In the genomic region with DNA sequence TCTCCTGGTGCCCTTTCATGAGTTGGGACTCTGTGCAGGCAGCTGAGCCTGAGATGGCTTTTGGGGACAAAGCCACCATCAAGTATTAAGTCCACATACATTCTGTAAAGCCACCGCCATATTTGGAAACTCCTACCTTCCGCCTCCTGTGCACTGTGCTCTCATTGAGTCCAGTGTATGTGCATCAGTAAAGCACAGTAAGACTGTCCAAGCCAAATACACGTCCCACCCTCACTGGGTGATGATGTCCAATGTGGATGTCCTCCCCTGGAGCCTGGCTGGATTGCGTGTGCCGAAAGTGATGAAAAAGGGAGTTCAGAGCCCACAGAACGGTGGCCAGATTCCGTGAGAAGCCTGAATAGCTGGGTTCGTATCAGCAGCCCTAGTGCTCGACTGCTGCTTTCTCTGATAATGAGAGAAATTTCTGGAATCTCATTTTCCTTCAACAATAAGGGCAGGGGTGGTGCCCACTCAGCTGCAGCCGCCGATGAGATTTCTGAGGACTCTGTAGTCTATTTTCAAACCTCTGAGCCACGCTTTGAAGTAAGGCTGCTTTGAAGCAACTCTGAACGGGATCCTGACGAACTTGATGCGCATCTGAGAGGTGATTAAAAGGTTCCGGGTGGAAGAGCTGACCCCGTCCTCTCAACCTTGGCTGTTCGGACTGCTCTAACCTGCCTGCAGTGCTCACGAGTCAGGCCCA, we compare ENCODE assay signal across 17 mouse cellular contexts.
DNase-seq lines count a peak whose midpoint lies in the region; ATAC-seq and TF ChIP-seq lines count a peak whose summit lies in the region.
"Had no signal": no experiment of that assay in that cellular context is flagged by ENCODE, and none has a peak within 500 bp of the region (broad histone marks: within the 10 kb centered on the region; RNA-seq: fewer than 3 reads in every experiment).

No protein-coding gene starts in this region.

- intact Hi-C loops in heart, postnatal 36 days (cut with DNase I) = no loop called here

- H3K27ac ChIP-seq in heart, embryonic 16.5 days (ENCODE audit: low read length) = no peak overlapping the region
- peak overlapping the region; percentile 65 for H3K27ac ChIP-seq in lung, embryonic 16.5 days (ENCODE audit: low read length)
- H3K27ac ChIP-seq in forebrain, embryonic 10.5 days = peak overlapping the region; percentile 71
- no peak overlapping the region for H3K27ac ChIP-seq in forebrain, postnatal 0 days (ENCODE audit: low read depth, low read length)
- no peak overlapping the region for H3K27ac ChIP-seq in hindbrain, embryonic 14.5 days
- H3K27ac ChIP-seq: hindbrain, embryonic 12.5 days; liver, embryonic 13.5 days; stomach, embryonic 15.5 days had no signal

- no peak for DNase-seq in heart, postnatal 36 days
- DNase-seq in lung, postnatal 36 days = no peak
- DNase-seq in forebrain, embryonic 10.5 days (ENCODE audit: extremely low spot score, low spot score) = no peak
- no peak for DNase-seq in forebrain, postnatal 0 days
- DNase-seq in urinary bladder, adult 2 months (ENCODE audit: low spot score) = no peak
- DNase-seq in hindbrain, embryonic 14.5 days (ENCODE audit: low spot score) = no peak
- DNase-seq: cerebellum, adult 18-20 months; liver, embryonic 13.5 days; right cerebral cortex, adult 18-20 months; spleen, adult 18-20 months; thymus, postnatal 14 days had no signal

- no peaks in the 10 kb centered on the region for H3K9me3 ChIP-seq in heart, embryonic 16.5 days (replicated peaks; ENCODE audit: control insufficient read depth, low read length)
- H3K9me3 ChIP-seq in lung, embryonic 16.5 days (ENCODE audit: control insufficient read depth, low read length) = no peaks in the 10 kb centered on the region
- no peaks in the 10 kb centered on the region for H3K9me3 ChIP-seq in forebrain, embryonic 10.5 days
- H3K9me3 ChIP-seq in forebrain, postnatal 0 days (ENCODE audit: low read length) = no peaks in the 10 kb centered on the region
- H3K9me3 ChIP-seq in hindbrain, embryonic 14.5 days (ENCODE audit: control insufficient read depth, low read length) = no peaks in the 10 kb centered on the region
- H3K9me3 ChIP-seq: hindbrain, embryonic 12.5 days; liver, embryonic 13.5 days; stomach, embryonic 15.5 days had no signal

- no peaks in the 10 kb centered on the region for H3K36me3 ChIP-seq in heart, embryonic 16.5 days (ENCODE audit: control insufficient read depth, insufficient read depth)
- H3K36me3 ChIP-seq in lung, embryonic 16.5 days (ENCODE audit: control insufficient read depth, insufficient read depth, low read length) = no peaks in the 10 kb centered on the region
- no peaks in the 10 kb centered on the region for H3K36me3 ChIP-seq in forebrain, embryonic 10.5 days (replicated peaks)
- no peaks in the 10 kb centered on the region for H3K36me3 ChIP-seq in forebrain, postnatal 0 days (ENCODE audit: insufficient read depth)
- H3K36me3 ChIP-seq in hindbrain, embryonic 14.5 days (replicated peaks; ENCODE audit: control insufficient read depth, insufficient read depth) = no peaks in the 10 kb centered on the region
- H3K36me3 ChIP-seq: hindbrain, embryonic 12.5 days; liver, embryonic 13.5 days; stomach, embryonic 15.5 days had no signal

- no peak overlapping the region for H3K4me3 ChIP-seq in heart, embryonic 16.5 days (ENCODE audit: low read length)
- no peak overlapping the region for H3K4me3 ChIP-seq in lung, embryonic 16.5 days (ENCODE audit: low read length)
- no peak overlapping the region for H3K4me3 ChIP-seq in forebrain, embryonic 10.5 days
- H3K4me3 ChIP-seq in forebrain, postnatal 0 days (ENCODE audit: low read depth, low read length) = no peak overlapping the region
- no peak overlapping the region for H3K4me3 ChIP-seq in hindbrain, embryonic 14.5 days (replicated peaks; ENCODE audit: low read length)
- H3K4me3 ChIP-seq: hindbrain, embryonic 12.5 days; liver, embryonic 13.5 days; myocyte; stomach, embryonic 15.5 days had no signal

- peak overlapping the region; percentile 35 for H3K4me2 ChIP-seq in heart, embryonic 16.5 days (ENCODE audit: low read depth, low read length)
- no peak overlapping the region for H3K4me2 ChIP-seq in lung, embryonic 16.5 days (ENCODE audit: low read depth, low read length)
- no peak overlapping the region for H3K4me2 ChIP-seq in forebrain, postnatal 0 days (ENCODE audit: low read depth)
- H3K4me2 ChIP-seq in hindbrain, embryonic 14.5 days (replicated peaks) = no peak overlapping the region
- H3K4me2 ChIP-seq: hindbrain, embryonic 12.5 days; liver, embryonic 13.5 days; stomach, embryonic 15.5 days had no signal

- WGBS in heart, embryonic 16.5 days = 44% methylated on average over 19 of the region's 19 CpGs
- 70% methylated on average over 19 of the region's 19 CpGs for WGBS in lung, embryonic 16.5 days
- WGBS in forebrain, embryonic 10.5 days = 60% methylated on average over 19 of the region's 19 CpGs
- WGBS in forebrain, postnatal 0 days = 45% methylated on average over 19 of the region's 19 CpGs
- 75% methylated on average over 19 of the region's 19 CpGs for WGBS in hindbrain, embryonic 14.5 days

- no peak for TF ChIP-seq CTCF in forebrain, postnatal 0 days (IDR thresholded peaks at IDR 0.05; ENCODE audit: low read depth)

- no peak overlapping the region for H3K9ac ChIP-seq in heart, embryonic 16.5 days (ENCODE audit: low read length)
- H3K9ac ChIP-seq in lung, embryonic 16.5 days (ENCODE audit: low read length) = no peak overlapping the region
- no peak overlapping the region for H3K9ac ChIP-seq in forebrain, postnatal 0 days
- H3K9ac ChIP-seq in hindbrain, embryonic 14.5 days = no peak overlapping the region
- H3K9ac ChIP-seq: hindbrain, embryonic 12.5 days; liver, embryonic 13.5 days; stomach, embryonic 15.5 days had no signal

- ATAC-seq in heart, embryonic 16.5 days (replicated peaks; ENCODE audit: extremely low read depth, insufficient read depth, low FRiP score) = no peak
- ATAC-seq in lung, embryonic 16.5 days (ENCODE audit: low read depth) = no peak
- ATAC-seq in forebrain, postnatal 0 days = 0 out of 2 replicates have a peak, but pooled peaks have one; percentile 16
- no peak for ATAC-seq in hindbrain, embryonic 14.5 days (ENCODE audit: low FRiP score)
- ATAC-seq: intestine, postnatal 0 days had no signal

- H3K27me3 ChIP-seq in heart, embryonic 16.5 days (ENCODE audit: control insufficient read depth, insufficient read depth, low read length) = no peaks in the 10 kb centered on the region
- H3K27me3 ChIP-seq in lung, embryonic 16.5 days (ENCODE audit: control insufficient read depth, insufficient read depth, low read depth, low read length) = no peaks in the 10 kb centered on the region
- H3K27me3 ChIP-seq in forebrain, embryonic 10.5 days (ENCODE audit: poor library complexity, severe bottlenecking) = peaks cover 17% of the 10 kb centered on the region
- no peaks in the 10 kb centered on the region for H3K27me3 ChIP-seq in forebrain, postnatal 0 days (ENCODE audit: insufficient read depth, low read length)
- H3K27me3 ChIP-seq in hindbrain, embryonic 14.5 days (ENCODE audit: control insufficient read depth, insufficient read depth, low read length) = no peaks in the 10 kb centered on the region
- H3K27me3 ChIP-seq: hindbrain, embryonic 12.5 days; liver, embryonic 13.5 days; stomach, embryonic 15.5 days had no signal

- H3K4me1 ChIP-seq in heart, embryonic 16.5 days (ENCODE audit: control insufficient read depth, insufficient read depth, low read length) = 0 out of 2 replicates have a peak, but pooled peaks cover 2% of the 10 kb centered on the region
- H3K4me1 ChIP-seq in lung, embryonic 16.5 days (replicated peaks; ENCODE audit: control insufficient read depth, insufficient read depth, low read length) = peaks cover 9% of the 10 kb centered on the region
- H3K4me1 ChIP-seq in forebrain, embryonic 10.5 days = peaks cover 33% of the 10 kb centered on the region
- H3K4me1 ChIP-seq in forebrain, postnatal 0 days (ENCODE audit: insufficient read depth) = no peaks in the 10 kb centered on the region
- H3K4me1 ChIP-seq in hindbrain, embryonic 14.5 days (replicated peaks; ENCODE audit: control insufficient read depth, insufficient read depth, low read length) = no peaks in the 10 kb centered on the region
- H3K4me1 ChIP-seq: liver, embryonic 13.5 days; stomach, embryonic 15.5 days had no signal

Comparison
In these comparisons a context has a peak if more than half of its experiments do, and no peak if none do; other contexts are left out.
1. H3K27ac ChIP-seq: peak in lung, embryonic 16.5 days (single experiment) and forebrain, embryonic 10.5 days (single experiment); none in heart, embryonic 16.5 days (single experiment), forebrain, postnatal 0 days (single experiment) and hindbrain, embryonic 14.5 days (single experiment).